Mouse (Mus musculus): ENCODE data around the gene Spef1.

- TF ChIP-seq CTCF (IDR thresholded peaks at IDR 0.05; ENCODE audit: low read depth) (no peak), EP300 (IDR thresholded peaks at IDR 0.05; ENCODE audit: low read depth) (no peak)
Measured at GRCm38 (mm10) chr2:131220030-131220429, 32.9 kb upstream of the Spef1 start.

Data from liver, postnatal 0 days (tissue).